Mouse (Mus musculus) bone marrow, adult 2 months (tissue): ENCODE measurements at regions not wholly inside any gene's neighbourhood (a gene's known extent, or its start where the extent isn't known, plus 50 kb on each side); places are given as distances from the start of the nearest gene placed in this dataset.

Experiments used
- CTCF ChIP-seq: fragments of 200-500 bp; IDR thresholded peaks from 2 replicates; pipeline ENCODE4 v1.5.1; 2011; ENCODE audit warnings: low read length, control low read depth; ENCODE audit not compliant: control insufficient read depth, insufficient read depth
- POLR2A ChIP-seq: fragments of 200-500 bp; IDR thresholded peaks from 2 replicates; pipeline ENCODE4 v1.6.1; 2011; ENCODE audit warnings: low read depth, mild to moderate bottlenecking, control low read depth, low read length, borderline replicate concordance; ENCODE audit not compliant: control insufficient read depth

DNA sequence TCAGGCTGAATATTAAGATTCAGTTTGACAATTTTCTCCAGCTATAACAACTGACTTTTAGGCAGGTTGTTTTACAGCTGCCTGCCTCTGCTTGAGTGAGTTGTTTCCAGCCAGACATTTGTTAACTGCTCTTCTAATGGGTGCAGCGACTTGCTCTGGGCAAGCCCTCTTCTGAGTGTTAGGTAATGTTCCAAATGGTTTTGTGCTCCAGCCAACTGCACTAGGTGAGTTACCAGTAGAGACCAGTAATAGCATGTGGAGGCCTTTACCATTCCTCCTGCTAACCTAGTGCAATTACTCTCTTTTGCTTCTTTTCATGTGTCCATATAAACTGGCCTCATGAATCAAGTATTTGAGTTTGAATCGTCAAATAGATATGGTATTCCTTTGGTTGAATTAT is 1407.9 kb downstream of the Slc22a22 start:
- TF ChIP-seq CTCF (no peak), POLR2A (no peak)
